Comparison of ENCODE assay signal across 22 mouse cellular contexts in the genomic region with DNA sequence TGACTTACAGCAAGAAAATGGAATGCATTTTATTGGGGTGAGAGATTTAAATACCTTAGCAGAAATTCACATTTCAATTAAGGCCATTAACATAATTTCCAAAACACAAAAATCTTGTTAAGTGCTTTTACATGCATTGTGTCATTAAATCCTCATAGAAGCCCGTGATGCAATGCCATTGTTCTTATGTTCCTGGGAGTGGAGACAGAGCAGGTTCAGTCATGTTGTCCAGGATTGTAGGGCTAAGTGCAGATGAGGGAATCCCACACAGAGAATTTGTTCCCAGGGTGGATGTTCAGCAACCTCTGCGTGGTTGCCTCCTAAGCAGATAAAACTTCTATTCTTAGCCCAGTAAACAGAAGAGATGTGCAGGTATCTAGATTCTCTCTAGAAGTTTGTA. TPM values are rescaled to one million over a fixed set of nuclear protein-coding genes. Genes with fewer than 3 reads are reported as not detected.
A peak's percentile ranks its signal among the peaks of the same experiment; 100 is the strongest.
DNase-seq lines count a peak whose midpoint lies in the region; ATAC-seq and TF ChIP-seq lines count a peak whose summit lies in the region.
"Had no signal": no experiment of that assay in that cellular context is flagged by ENCODE, and none has a peak within 500 bp of the region (broad histone marks: within the 10 kb centered on the region; RNA-seq: fewer than 3 reads in every experiment).

No protein-coding gene starts in this region.

- no peaks in the 10 kb centered on the region for H3K4me1 ChIP-seq in embryonic facial prominence, embryonic 14.5 days (ENCODE audit: control insufficient read depth, insufficient read depth, low read length)
- no peaks in the 10 kb centered on the region for H3K4me1 ChIP-seq in embryonic facial prominence, embryonic 10.5 days
- H3K4me1 ChIP-seq: embryonic facial prominence, embryonic 13.5 days; forebrain, embryonic 10.5 days; forebrain, embryonic 12.5 days had no signal

- H3K27me3 ChIP-seq in embryonic facial prominence, embryonic 14.5 days (replicated peaks; ENCODE audit: control insufficient read depth, insufficient read depth, low read length): no peaks in the 10 kb centered on the region
- no peaks in the 10 kb centered on the region for H3K27me3 ChIP-seq in embryonic facial prominence, embryonic 10.5 days (replicated peaks; ENCODE audit: low read depth, poor library complexity, severe bottlenecking)
- H3K27me3 ChIP-seq: embryonic facial prominence, embryonic 13.5 days; forebrain, embryonic 12.5 days had no signal

- no peak overlapping the region for H3K9ac ChIP-seq in embryonic facial prominence, embryonic 14.5 days (ENCODE audit: low read depth, low read length)
- H3K9ac ChIP-seq: embryonic facial prominence, embryonic 13.5 days; forebrain, embryonic 12.5 days had no signal

- WGBS in embryonic facial prominence, embryonic 14.5 days: 69% methylated on average over 2 of the region's 2 CpGs
- 81% methylated on average over 2 of the region's 2 CpGs for WGBS in embryonic facial prominence, embryonic 10.5 days

- H3K4me2 ChIP-seq in embryonic facial prominence, embryonic 14.5 days (ENCODE audit: low read depth, low read length): no peak overlapping the region
- H3K4me2 ChIP-seq: embryonic facial prominence, embryonic 13.5 days; forebrain, embryonic 12.5 days had no signal

- no peak for TF ChIP-seq CTCF in brain, embryonic 14.5 days (IDR thresholded peaks at IDR 0.05; ENCODE audit: borderline replicate concordance, extremely low read depth, insufficient read depth, insufficient read length)

- H3K27ac ChIP-seq in embryonic facial prominence, embryonic 14.5 days (replicated peaks; ENCODE audit: low read depth, low read length): no peak overlapping the region
- H3K27ac ChIP-seq in embryonic facial prominence, embryonic 10.5 days (replicated peaks): no peak overlapping the region
- H3K27ac ChIP-seq: embryonic facial prominence, embryonic 13.5 days; forebrain, embryonic 10.5 days; forebrain, embryonic 12.5 days had no signal

- no peaks in the 10 kb centered on the region for H3K9me3 ChIP-seq in embryonic facial prominence, embryonic 14.5 days (ENCODE audit: control insufficient read depth, low read length)
- no peaks in the 10 kb centered on the region for H3K9me3 ChIP-seq in embryonic facial prominence, embryonic 10.5 days
- H3K9me3 ChIP-seq: embryonic facial prominence, embryonic 13.5 days; forebrain, embryonic 10.5 days; forebrain, embryonic 12.5 days had no signal

- TF ChIP-seq POLR2A in brain, embryonic 14.5 days (IDR thresholded peaks at IDR 0.05; ENCODE audit: borderline replicate concordance, extremely low read depth, insufficient read depth, insufficient read length, poor library complexity, severe bottlenecking): no peak

- no peak for ATAC-seq in embryonic facial prominence, embryonic 14.5 days (ENCODE audit: low read depth)
- ATAC-seq in CD4-positive, CD25-positive, alpha-beta regulatory T cell, adult 4 months: no peak
- ATAC-seq: forebrain, embryonic 14.5 days; forebrain, embryonic 16.5 days had no signal

- no peak overlapping the region for H3K4me3 ChIP-seq in embryonic facial prominence, embryonic 14.5 days (ENCODE audit: low read depth, low read length)
- H3K4me3 ChIP-seq in embryonic facial prominence, embryonic 10.5 days: no peak overlapping the region
- H3K4me3 ChIP-seq: embryonic facial prominence, embryonic 13.5 days; forebrain, embryonic 10.5 days; forebrain, embryonic 12.5 days had no signal

- DNase-seq in embryonic facial prominence, embryonic 14.5 days (ENCODE audit: low spot score): peak; percentile 45
- no peak for DNase-seq in embryonic facial prominence, embryonic 10.5 days (ENCODE audit: low spot score)
- peak; percentile 2 for DNase-seq in brain, embryonic 14.5 days (ENCODE audit: low read depth)
- peak; percentile 93 for DNase-seq in fat pad, adult 2 months (ENCODE audit: extremely low read depth, low read depth, low spot score)
- DNase-seq in cerebellum, postnatal 14 days: no peak
- DNase-seq: adrenal gland, adult 2 months; adrenal gland, postnatal 10 days; adrenal gland, postnatal 25 days; B cell, adult 2 months; cerebellum, adult 11 months; cerebellum, adult 18-20 months; cerebellum, adult 8-10 months; cerebellum, adult 9-11 months; cerebellum, postnatal 25 days had no signal

- no peaks in the 10 kb centered on the region for H3K36me3 ChIP-seq in embryonic facial prominence, embryonic 14.5 days (ENCODE audit: control insufficient read depth, insufficient read depth, low read length)
- H3K36me3 ChIP-seq in embryonic facial prominence, embryonic 10.5 days (replicated peaks): no peaks in the 10 kb centered on the region
- H3K36me3 ChIP-seq: embryonic facial prominence, embryonic 13.5 days; forebrain, embryonic 10.5 days; forebrain, embryonic 12.5 days had no signal

RNA-seq across cellular contexts. Expression of gene Dthd1, which starts 37.7 kb away (rescaled TPM):
- polyA plus RNA-seq in embryonic facial prominence, embryonic 14.5 days (2014; fragmentation: Nextera tagmentation; extraction: Ambion mirVana): 0.22 TPM in 1 of 2 replicates, not detected in the other
- polyA plus RNA-seq in embryonic facial prominence, embryonic 10.5 days (2016; fragmentation: Nextera tagmentation; extraction: Ambion mirVana): not detected in 2 replicates
- not detected in 2 replicates for polyA plus RNA-seq in brain, embryonic 14.5 days (2012; rRNA removed)
- not detected for polyA plus RNA-seq in CD4-positive, CD25-positive, alpha-beta regulatory T cell, adult 4 months (2017; shearing (Covaris generic))
- polyA plus RNA-seq: adrenal gland, adult 2 months; embryonic facial prominence, embryonic 11.5 days; embryonic facial prominence, embryonic 13.5 days; forebrain, embryonic 10.5 days; forebrain, embryonic 12.5 days; forebrain, embryonic 14.5 days; forebrain, embryonic 16.5 days; frontal cortex, adult 2 months had no signal

Comparison
In these comparisons a context has a peak if more than half of its experiments do, and no peak if none do; other contexts are left out.
1. DNase-seq: peak in embryonic facial prominence, embryonic 14.5 days (single experiment), brain, embryonic 14.5 days (single experiment) and fat pad, adult 2 months (single experiment); none in embryonic facial prominence, embryonic 10.5 days (single experiment) and cerebellum, postnatal 14 days (0 of 2).